In the genomic region with DNA sequence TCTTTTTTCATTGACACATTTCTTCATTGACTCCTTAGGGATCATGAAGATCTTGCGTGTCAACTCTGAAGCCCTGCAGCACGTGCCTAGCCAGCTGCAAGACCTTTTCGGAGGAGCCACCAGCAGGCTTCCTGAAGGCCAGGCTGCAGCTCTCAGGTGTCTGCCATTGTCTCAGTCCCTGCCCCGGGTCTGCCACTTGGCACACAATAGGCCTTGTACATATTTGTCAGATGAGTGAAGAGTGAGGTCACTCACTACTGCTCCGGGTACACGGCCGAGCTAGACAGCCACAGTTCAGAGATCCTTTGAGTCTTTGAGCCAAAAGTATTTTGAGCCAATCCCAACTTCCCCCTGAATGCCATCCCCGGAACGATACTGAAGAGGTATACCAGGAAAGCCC, we compare ENCODE assay signal across 15 mouse cellular contexts. TPM values are rescaled to one million over a fixed set of nuclear protein-coding genes. Genes with fewer than 3 reads are reported as not detected.
DNase-seq lines count a peak whose midpoint lies in the region; ATAC-seq and TF ChIP-seq lines count a peak whose summit lies in the region.
"Had no signal": no experiment of that assay in that cellular context is flagged by ENCODE, and none has a peak within 500 bp of the region (broad histone marks: within the 10 kb centered on the region; RNA-seq: fewer than 3 reads in every experiment).

No protein-coding gene starts in this region.

- no peak for DNase-seq in gastrocnemius, adult 2 months
- no peak for DNase-seq in gastrocnemius, postnatal 4 days (ENCODE audit: low spot score in 2 of 2)
- no peak for DNase-seq in testis, postnatal 10 days (ENCODE audit: low spot score)
- DNase-seq in forebrain, postnatal 0 days = no peak
- DNase-seq in cerebellum, adult 2 months = no peak
- DNase-seq: kidney, adult 9 months; layer of hippocampus, adult 9-11 months; right cerebral cortex, postnatal 4 days had no signal

- no peak overlapping the region for H3K4me2 ChIP-seq in heart, embryonic 11.5 days
- H3K4me2 ChIP-seq in forebrain, postnatal 0 days (ENCODE audit: low read depth) = no peak overlapping the region
- H3K4me2 ChIP-seq in liver, embryonic 12.5 days = no peak overlapping the region
- H3K4me2 ChIP-seq: hindbrain, embryonic 14.5 days; limb, embryonic 12.5 days; midbrain, embryonic 15.5 days; neural tube, embryonic 15.5 days had no signal

- H3K4me1 ChIP-seq in testis, adult 2 months (ENCODE audit: control insufficient read depth, insufficient read depth, low read length) = peaks cover 6% of the 10 kb centered on the region
- peaks cover 24% of the 10 kb centered on the region for H3K4me1 ChIP-seq in heart, embryonic 11.5 days (ENCODE audit: control insufficient read depth, insufficient read depth, low read length)
- H3K4me1 ChIP-seq in forebrain, postnatal 0 days (ENCODE audit: insufficient read depth) = no peaks in the 10 kb centered on the region
- no peaks in the 10 kb centered on the region for H3K4me1 ChIP-seq in cerebellum, adult 2 months (ENCODE audit: control insufficient read depth, insufficient read depth, low read length)
- peaks cover 22% of the 10 kb centered on the region for H3K4me1 ChIP-seq in liver, embryonic 12.5 days
- H3K4me1 ChIP-seq: neural tube, embryonic 15.5 days had no signal

- intact Hi-C loops in gastrocnemius, adult 2 months (cut with DNase I) = no loop called here

- H3K9me3 ChIP-seq in heart, embryonic 11.5 days (replicated peaks; ENCODE audit: control insufficient read depth, low read length) = no peaks in the 10 kb centered on the region
- no peaks in the 10 kb centered on the region for H3K9me3 ChIP-seq in forebrain, postnatal 0 days (ENCODE audit: low read length)
- no peaks in the 10 kb centered on the region for H3K9me3 ChIP-seq in liver, embryonic 12.5 days (replicated peaks)
- H3K9me3 ChIP-seq: limb, embryonic 12.5 days; midbrain, embryonic 15.5 days; neural tube, embryonic 15.5 days had no signal

- no peak for ATAC-seq in heart, embryonic 11.5 days (replicated peaks; ENCODE audit: insufficient number of reproducible peaks, low FRiP score, low TSS enrichment)
- no peak for ATAC-seq in forebrain, postnatal 0 days
- ATAC-seq in liver, embryonic 12.5 days = no peak
- ATAC-seq: midbrain, embryonic 15.5 days had no signal

- WGBS in heart, embryonic 11.5 days (ENCODE audit: insufficient replicate concordance) = 44% methylated on average over 9 of the region's 9 CpGs
- 43% methylated on average over 9 of the region's 9 CpGs for WGBS in forebrain, postnatal 0 days
- 59% methylated on average over 9 of the region's 9 CpGs for WGBS in cerebellum, adult 2 months
- WGBS in liver, embryonic 12.5 days (ENCODE audit: insufficient replicate concordance) = 67% methylated on average over 9 of the region's 9 CpGs

- no peaks in the 10 kb centered on the region for H3K36me3 ChIP-seq in testis, adult 2 months (ENCODE audit: control insufficient read depth, insufficient read depth, low read length)
- H3K36me3 ChIP-seq in heart, embryonic 11.5 days (ENCODE audit: control insufficient read depth, insufficient read depth, low read length) = no peaks in the 10 kb centered on the region
- no peaks in the 10 kb centered on the region for H3K36me3 ChIP-seq in forebrain, postnatal 0 days (ENCODE audit: insufficient read depth)
- H3K36me3 ChIP-seq in liver, embryonic 12.5 days = no peaks in the 10 kb centered on the region
- H3K36me3 ChIP-seq: limb, embryonic 12.5 days; midbrain, embryonic 15.5 days; neural tube, embryonic 15.5 days had no signal

- no peak for TF ChIP-seq POLR2A in testis, adult 2 months (IDR thresholded peaks at IDR 0.05; ENCODE audit: control insufficient read depth, low read depth, low read length)
- no peak for TF ChIP-seq POLR2A in cerebellum, adult 2 months (IDR thresholded peaks at IDR 0.05; ENCODE audit: borderline replicate concordance, insufficient read depth, low read length)

- H3K27ac ChIP-seq in gastrocnemius, adult 2 months = peak overlapping the region; percentile 69
- 0 out of 2 replicates have a peak overlapping the region, but pooled peaks have one; percentile 26 for H3K27ac ChIP-seq in testis, adult 2 months (ENCODE audit: control insufficient read depth, insufficient read depth, low read depth, low read length)
- no peak overlapping the region for H3K27ac ChIP-seq in heart, embryonic 11.5 days (ENCODE audit: low read depth, low read length)
- no peak overlapping the region for H3K27ac ChIP-seq in forebrain, postnatal 0 days (ENCODE audit: low read depth, low read length)
- H3K27ac ChIP-seq in cerebellum, adult 2 months (ENCODE audit: insufficient read depth, low read length) = no peak overlapping the region
- H3K27ac ChIP-seq in liver, embryonic 12.5 days = no peak overlapping the region
- H3K27ac ChIP-seq: hindbrain, embryonic 14.5 days; midbrain, embryonic 15.5 days; neural tube, embryonic 15.5 days had no signal

- H3K4me3 ChIP-seq in gastrocnemius, adult 2 months = no peak overlapping the region
- no peak overlapping the region for H3K4me3 ChIP-seq in testis, adult 2 months (ENCODE audit: control insufficient read depth, low read depth, low read length)
- no peak overlapping the region for H3K4me3 ChIP-seq in heart, embryonic 11.5 days (ENCODE audit: low read depth, low read length)
- no peak overlapping the region for H3K4me3 ChIP-seq in forebrain, postnatal 0 days (ENCODE audit: low read depth, low read length)
- no peak overlapping the region for H3K4me3 ChIP-seq in cerebellum, adult 2 months (replicated peaks; ENCODE audit: insufficient read depth, low read depth, low read length)
- no peak overlapping the region for H3K4me3 ChIP-seq in liver, embryonic 12.5 days
- H3K4me3 ChIP-seq: limb, embryonic 12.5 days; midbrain, embryonic 15.5 days; neural tube, embryonic 15.5 days had no signal

- no peak for TF ChIP-seq CTCF in gastrocnemius, adult 2 months (IDR thresholded peaks at IDR 0.05)
- no peak for TF ChIP-seq CTCF in testis, adult 2 months (IDR thresholded peaks at IDR 0.05; ENCODE audit: control insufficient read depth, insufficient read depth, insufficient replicate concordance, low read depth, low read length)
- no peak for TF ChIP-seq CTCF in forebrain, postnatal 0 days (IDR thresholded peaks at IDR 0.05; ENCODE audit: low read depth)
- TF ChIP-seq CTCF in cerebellum, adult 2 months (IDR thresholded peaks at IDR 0.05; ENCODE audit: borderline replicate concordance, insufficient read depth, low read depth, low read length) = no peak

- 0 out of 2 replicates have a peak overlapping the region, but pooled peaks have one; percentile 17 for H3K9ac ChIP-seq in heart, embryonic 11.5 days (ENCODE audit: low read depth, low read length)
- no peak overlapping the region for H3K9ac ChIP-seq in forebrain, postnatal 0 days
- no peak overlapping the region for H3K9ac ChIP-seq in liver, embryonic 12.5 days
- H3K9ac ChIP-seq: hindbrain, embryonic 14.5 days; limb, embryonic 12.5 days; midbrain, embryonic 15.5 days; neural tube, embryonic 15.5 days had no signal

- no peaks in the 10 kb centered on the region for H3K27me3 ChIP-seq in testis, adult 2 months (ENCODE audit: control insufficient read depth, insufficient read depth, low read length)
- H3K27me3 ChIP-seq in heart, embryonic 11.5 days (ENCODE audit: control insufficient read depth, insufficient read depth, low read length) = peaks cover 4% of the 10 kb centered on the region; the same call in 1 of the 2 replicates
- H3K27me3 ChIP-seq in forebrain, postnatal 0 days (ENCODE audit: insufficient read depth, low read length) = no peaks in the 10 kb centered on the region
- no peaks in the 10 kb centered on the region for H3K27me3 ChIP-seq in cerebellum, adult 2 months (ENCODE audit: control insufficient read depth, insufficient read depth, low read length)
- peaks cover 23% of the 10 kb centered on the region for H3K27me3 ChIP-seq in liver, embryonic 12.5 days (replicated peaks)
- H3K27me3 ChIP-seq: limb, embryonic 12.5 days; midbrain, embryonic 15.5 days; neural tube, embryonic 15.5 days had no signal

RNA-seq across cellular contexts. Expression of a gene that starts 45.7 kb away (rescaled TPM):
- total RNA-seq in gastrocnemius, adult 2 months (2021) = under 1 TPM; 0.17 to 0.23 TPM
- 1 to 10 TPM; 1.3 to 2.1 TPM for total RNA-seq in gastrocnemius, postnatal 4 days (2021)
- 0.21 and 0.28 TPM in 2 replicates for polyA plus RNA-seq in testis, adult 2 months (2012; rRNA removed)
- 0.06 and 0.11 TPM in 2 replicates for polyA plus RNA-seq in heart, embryonic 11.5 days (2014; fragmentation: Nextera tagmentation; extraction: Ambion mirVana)
- total RNA-seq in forebrain, postnatal 0 days (2014; rRNA removed) = 0.08 and 0.43 TPM in 2 replicates
- 0.05 and 0.22 TPM in 2 replicates for polyA plus RNA-seq in forebrain, postnatal 0 days (2015; fragmentation: Nextera tagmentation; extraction: Ambion mirVana)
- 0.15 and 0.41 TPM in 2 replicates for polyA plus RNA-seq in cerebellum, adult 2 months (2012; rRNA removed)
- polyA plus RNA-seq in liver, embryonic 12.5 days (2016; fragmentation: Nextera tagmentation; extraction: Ambion mirVana) = not detected in 2 replicates
- polyA plus RNA-seq: hindbrain, embryonic 14.5 days; midbrain, embryonic 15.5 days had no signal

Comparison
In these comparisons a context has a peak if more than half of its experiments do, and no peak if none do; other contexts are left out.
1. H3K27ac ChIP-seq: peak in gastrocnemius, adult 2 months (single experiment) and testis, adult 2 months (single experiment); none in heart, embryonic 11.5 days (single experiment), forebrain, postnatal 0 days (single experiment), cerebellum, adult 2 months (single experiment) and liver, embryonic 12.5 days (single experiment).